Mouse (Mus musculus) MEL (cell line): ENCODE data around the gene Serpinb6b. TPM values are rescaled to one million over a fixed set of nuclear protein-coding genes. Genes with fewer than 3 reads are reported as not detected.

Experiments
- DNase-seq: peaks from one replicate; pipeline ENCODE4 v3.0.0; 2011; ENCODE audit warnings: low read depth, low spot score
- H3K27ac ChIP-seq: 2 replicates; pipeline ENCODE4 v1.5.1; 2012; ENCODE audit warnings: low read depth, mild to moderate bottlenecking, control low read depth, low read length, moderate library complexity; ENCODE audit not compliant: control insufficient read depth
- H3K27me3 ChIP-seq, 2 experiments: fragments of 150-350 bp in 1 of 2; sonication (generic) in 1 of 2; 2 replicates each; pipeline ENCODE4 v1.6.1; 2012; ENCODE audit warnings: low read length in 2 of 2, mild to moderate bottlenecking in 2 of 2, improper control_type of control experiment in 1 of 2, moderate library complexity in 1 of 2; ENCODE audit not compliant: insufficient read depth in 2 of 2, control insufficient read depth in 1 of 2
- H3K36me3 ChIP-seq, 2 experiments: 2 replicates each; pipeline ENCODE4 v1.6.1; 2012 to 2014; ENCODE audit warnings: low read length in 2 of 2, improper control_type of control experiment in 1 of 2, inconsistent platforms in 1 of 2, mild to moderate bottlenecking in 1 of 2; ENCODE audit not compliant: insufficient read depth in 2 of 2, control insufficient read depth in 1 of 2
- H3K4me1 ChIP-seq, 2 experiments: fragments of 150-350 bp in 1 of 2; sonication (generic) in 1 of 2; 2 replicates each; pipeline ENCODE4 v1.6.1; 2012; ENCODE audit warnings: low read length in 2 of 2, improper control_type of control experiment in 1 of 2, mild to moderate bottlenecking in 1 of 2; ENCODE audit not compliant: insufficient read depth in 2 of 2, control insufficient read depth in 1 of 2
- H3K4me3 ChIP-seq, 2 experiments: fragments of 150-350 bp in 1 of 2; sonication (generic) in 1 of 2; 2 replicates each; pipeline ENCODE4 v1.5.1; 2012; ENCODE audit warnings: low read depth in 2 of 2, low read length in 2 of 2, mild to moderate bottlenecking in 2 of 2, moderate library complexity in 2 of 2, control low read depth in 1 of 2, improper control_type of control experiment in 1 of 2; ENCODE audit not compliant: control insufficient read depth in 1 of 2, insufficient read depth in 1 of 2
- H3K79me2 ChIP-seq: 2 replicates; pipeline ENCODE4 v1.6.1; 2012; ENCODE audit warnings: mild to moderate bottlenecking, low read length, moderate library complexity; ENCODE audit not compliant: control insufficient read depth, poor library complexity, insufficient read depth
- H3K9ac ChIP-seq: 2 replicates; pipeline ENCODE4 v1.6.1; 2012; ENCODE audit warnings: low read depth, mild to moderate bottlenecking, control low read depth, low read length, moderate library complexity; ENCODE audit not compliant: control insufficient read depth, poor library complexity, severe bottlenecking
- H3K9me3 ChIP-seq: fragments of 150-350 bp; sonication (generic); replicated peaks from 2 replicates; pipeline ENCODE4 v1.6.1; 2012; ENCODE audit warnings: mild to moderate bottlenecking, low read length, improper control_type of control experiment, moderate library complexity; ENCODE audit not compliant: insufficient read depth
- BHLHE40 ChIP-seq: IDR thresholded peaks from 2 replicates; pipeline ENCODE4 v1.6.1; 2012; ENCODE audit warnings: low read depth, mild to moderate bottlenecking, inconsistent platforms, low read length, improper control_type of control experiment, borderline replicate concordance
- CHD1 ChIP-seq: IDR thresholded peaks from 2 replicates; pipeline ENCODE4 v1.6.1; 2012; ENCODE audit warnings: low read depth, mild to moderate bottlenecking, inconsistent platforms, low read length, improper control_type of control experiment
- CHD2 ChIP-seq: IDR thresholded peaks from 2 replicates; pipeline ENCODE4 v1.6.1; 2011; ENCODE audit warnings: low read length, improper control_type of control experiment
- CTCF ChIP-seq, 3 experiments: IDR thresholded peaks in 2 of 3; conservative IDR thresholded peaks in 1 of 3; 2 replicates each; pipeline ENCODE4 v1.5.1; 2011 to 2012; ENCODE audit warnings: low read length in 3 of 3, low read depth in 2 of 3, mild to moderate bottlenecking in 2 of 3, improper control_type of control experiment in 1 of 3, inconsistent platforms in 1 of 3, mixed read lengths in 1 of 3, moderate library complexity in 1 of 3; ENCODE audit not compliant: control insufficient read depth in 1 of 3, insufficient read depth in 1 of 3, poor library complexity in 1 of 3, severe bottlenecking in 1 of 3
- E2F4 ChIP-seq: IDR thresholded peaks from 2 replicates; pipeline ENCODE4 v1.6.1; 2011; ENCODE audit warnings: low read depth, low read length, improper control_type of control experiment, borderline replicate concordance
- JUND ChIP-seq: IDR thresholded peaks from 2 replicates; pipeline ENCODE4 v1.6.1; 2011; ENCODE audit warnings: low read depth, mild to moderate bottlenecking, improper control_type of control experiment, low read length
- MAFK ChIP-seq: IDR thresholded peaks from 2 replicates; pipeline ENCODE4 v1.6.1; 2011; ENCODE audit warnings: low read depth, mild to moderate bottlenecking, low read length, improper control_type of control experiment, borderline replicate concordance
- MAZ ChIP-seq: IDR thresholded peaks from 2 replicates; pipeline ENCODE4 v1.6.1; 2012; ENCODE audit warnings: low read depth, mild to moderate bottlenecking, inconsistent platforms, low read length, improper control_type of control experiment
- MEF2A ChIP-seq: IDR thresholded peaks from 2 replicates; pipeline ENCODE4 v1.6.1; 2014; ENCODE audit warnings: low read depth, mild to moderate bottlenecking, inconsistent platforms, low read length, improper control_type of control experiment; ENCODE audit not compliant: poor library complexity, insufficient replicate concordance, severe bottlenecking; ENCODE audit errors: extremely low read depth
- MYB ChIP-seq: IDR thresholded peaks from 2 replicates; pipeline ENCODE4 v1.6.1; 2011; ENCODE audit warnings: mild to moderate bottlenecking, low read depth, low read length, improper control_type of control experiment
- MYC ChIP-seq: IDR thresholded peaks from 2 replicates; pipeline ENCODE4 v1.6.1; 2011; ENCODE audit warnings: low read depth, mild to moderate bottlenecking, low read length, improper control_type of control experiment, moderate library complexity
- POLR2AphosphoS2 ChIP-seq: IDR thresholded peaks from 2 replicates; pipeline ENCODE4 v1.6.1; 2011; ENCODE audit warnings: low read length, improper control_type of control experiment
- RAD21 ChIP-seq: IDR thresholded peaks from 2 replicates; pipeline ENCODE4 v1.6.1; 2011; ENCODE audit warnings: mild to moderate bottlenecking, low read depth, low read length, improper control_type of control experiment
- RCOR1 ChIP-seq: IDR thresholded peaks from 2 replicates; pipeline ENCODE4 v1.6.1; 2012; ENCODE audit warnings: low read depth, mild to moderate bottlenecking, inconsistent platforms, low read length, improper control_type of control experiment
- SIN3A ChIP-seq: IDR thresholded peaks from 2 replicates; pipeline ENCODE4 v1.6.1; 2012; ENCODE audit warnings: low read length, improper control_type of control experiment, inconsistent platforms
- TCF12 ChIP-seq: IDR thresholded peaks from 2 replicates; pipeline ENCODE4 v1.6.1; 2014; ENCODE audit warnings: low read depth, mild to moderate bottlenecking, inconsistent platforms, low read length, improper control_type of control experiment, moderate library complexity
- UBTF ChIP-seq: IDR thresholded peaks from 2 replicates; pipeline ENCODE4 v1.6.1; 2012; ENCODE audit warnings: low read depth, mild to moderate bottlenecking, inconsistent platforms, low read length, improper control_type of control experiment, moderate library complexity, borderline replicate concordance; ENCODE audit not compliant: insufficient read depth
- USF2 ChIP-seq, 2 experiments: IDR thresholded peaks; 2 replicates each; pipeline ENCODE4 v1.6.1; 2011 to 2012; ENCODE audit warnings: improper control_type of control experiment in 2 of 2, low read length in 2 of 2, borderline replicate concordance in 1 of 2, inconsistent platforms in 1 of 2, low read depth in 1 of 2, mild to moderate bottlenecking in 1 of 2; ENCODE audit not compliant: insufficient read depth in 1 of 2
- ZMIZ1 ChIP-seq: IDR thresholded peaks from 2 replicates; pipeline ENCODE4 v1.6.1; 2012; ENCODE audit warnings: low read depth, mild to moderate bottlenecking, inconsistent platforms, low read length, improper control_type of control experiment, moderate library complexity
- polyA plus RNA-seq, 2 experiments: library from polyadenylated mRNA; stranded (reverse) in 1 of 2; unstranded in 1 of 2; fragments of >175 nt in 1 of 2; fragments of >200 nt in 1 of 2; gene quantifications; 2 replicates each; pipeline versions ENCODE4 v1.2.1 to v1.2.4; 2012; ENCODE audit warnings: low replicate concordance in 2 of 2, low read depth in 1 of 2; ENCODE audit not compliant: insufficient read length in 2 of 2, insufficient read depth in 1 of 2, missing spikeins in 1 of 2
- total RNA-seq: library from RNA; depleted of rRNA; stranded (reverse); fragments of 300-350 nt; gene quantifications from 2 replicates; pipeline ENCODE4 v1.2.3, GENCODE M21; 2012

Gene Serpinb6b
- total and polyA plus RNA-seq, 3 experiments: 0.27 to 1.2 TPM; not detected in 1

DNA sequence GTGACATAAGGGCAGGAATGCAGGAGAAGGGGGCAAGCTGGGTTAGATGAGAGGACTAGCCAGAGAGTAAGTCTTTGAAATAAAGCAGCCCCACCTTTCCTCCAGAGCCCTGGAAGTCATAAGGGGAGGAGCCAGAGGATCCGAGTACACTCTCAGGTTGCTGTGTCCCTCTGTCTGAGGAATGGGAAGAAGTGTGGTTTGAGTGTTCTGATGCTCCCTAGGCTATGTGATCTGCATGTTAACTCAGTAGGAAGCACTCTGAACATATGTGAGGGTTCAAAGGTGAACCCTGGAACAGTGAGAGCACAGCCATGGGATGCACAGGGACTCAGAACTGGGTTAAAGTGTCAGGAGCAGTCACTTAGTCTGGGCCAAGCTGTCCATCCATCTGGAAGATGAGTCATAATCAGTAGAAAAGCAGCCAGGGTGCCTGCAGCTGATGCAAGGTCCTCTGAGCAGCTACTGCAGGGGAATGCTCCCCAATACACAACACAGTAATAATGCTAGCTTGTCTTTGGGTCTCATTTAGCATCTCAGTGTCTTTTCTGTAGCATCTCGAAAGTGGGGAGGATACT lies 40.6 kb downstream of the Serpinb6b start:
- H3K9ac ChIP-seq: no peak overlapping the region
- H3K9me3 ChIP-seq: no peaks in the 10 kb centered on the region
- peaks cover 0 to 16% of the 10 kb centered on the region in 2 experiments; a peak in 2 of 4 replicates for H3K36me3 ChIP-seq
- no peak overlapping the region for H3K4me3 ChIP-seq
- no peaks in the 10 kb centered on the region for H3K79me2 ChIP-seq
- H3K27ac ChIP-seq: no peak overlapping the region
- TF ChIP-seq MEF2A (no peak), MAFK (0 out of 2 replicates have a peak, but pooled peaks have one; percentile 20), MYC (no peak), BHLHE40 (no peak), CTCF (IDR thresholded peaks at IDR 0.05 in 2 of 3, conservative IDR thresholded peaks at IDR 0.05 in 1 of 3; ENCODE audit: control insufficient read depth in 1 of 3, insufficient read depth in 1 of 3, low read depth in 2 of 3, low read length in 3 of 3, poor library complexity in 1 of 3, severe bottlenecking in 1 of 3) (no peak)
- TF ChIP-seq, all 39 proteins: peak for 1
- Histone ChIP-seq H3K4me1 (peaks cover 0 to 12% of the 10 kb centered on the region in 2 experiments; a peak in 2 of 4 replicates), H3K27me3 (no peaks in the 10 kb centered on the region)
- no peak for DNase-seq

DNA sequence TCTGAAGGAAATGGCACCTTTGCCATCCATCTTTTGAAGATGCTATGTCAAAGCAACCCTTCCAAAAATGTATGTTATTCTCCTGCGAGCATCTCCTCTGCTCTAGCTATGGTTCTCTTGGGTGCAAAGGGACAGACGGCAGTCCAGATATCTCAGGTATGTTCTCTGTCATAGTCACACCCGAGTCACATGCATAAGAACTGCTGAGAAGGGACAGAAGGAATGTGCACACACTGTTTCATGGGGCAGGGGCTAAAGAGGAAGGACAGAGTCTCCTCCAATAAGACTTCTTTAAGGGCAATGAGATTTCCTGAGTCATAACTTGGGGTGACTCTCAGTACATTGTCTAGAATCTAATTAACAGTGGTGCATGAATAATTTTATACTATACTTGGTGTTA lies 41.5 kb downstream of the Serpinb6b start:
- peaks cover 0 to 16% of the 10 kb centered on the region in 2 experiments; a peak in 2 of 4 replicates for H3K36me3 ChIP-seq
- H3K79me2 ChIP-seq: no peaks in the 10 kb centered on the region
- H3K9me3 ChIP-seq: no peaks in the 10 kb centered on the region
- no peak for DNase-seq
- TF ChIP-seq UBTF (no peak), USF2 (IDR thresholded peaks at IDR 0.05; ENCODE audit: borderline replicate concordance in 1 of 2, insufficient read depth in 1 of 2, low read depth in 1 of 2, low read length in 2 of 2) (no peak), MYC (no peak), MYB (no peak), BHLHE40 (no peak), CHD2 (no peak), CHD1 (no peak), E2F4 (no peak), ZMIZ1 (no peak), SIN3A (no peak), RAD21 (no peak), RCOR1 (no peak), TCF12 (no peak), POLR2AphosphoS2 (no peak), JUND (no peak), MAZ (no peak), CTCF (IDR thresholded peaks at IDR 0.05 in 2 of 3, conservative IDR thresholded peaks at IDR 0.05 in 1 of 3; ENCODE audit: control insufficient read depth in 1 of 3, insufficient read depth in 1 of 3, low read depth in 2 of 3, low read length in 3 of 3, poor library complexity in 1 of 3, severe bottlenecking in 1 of 3) (no peak)
- no peak overlapping the region for H3K27ac ChIP-seq
- no peak overlapping the region for H3K4me3 ChIP-seq
- H3K4me1 ChIP-seq: peaks cover 0 to 12% of the 10 kb centered on the region in 2 experiments; a peak in 2 of 4 replicates
- H3K9ac ChIP-seq: no peak overlapping the region
- H3K27me3 ChIP-seq: no peaks in the 10 kb centered on the region
